Mouse (Mus musculus) G1E (cell line): ENCODE results near the gene Decr2.

Experiments
- CTCF ChIP-seq: IDR thresholded peaks from 2 replicates; pipeline ENCODE4 v1.5.1; 2012; ENCODE audit warnings: low read depth, low read length, inconsistent platforms, mixed read lengths
- GATA1 ChIP-seq: IDR thresholded peaks from 2 replicates; pipeline ENCODE4 v1.6.1; 2012; ENCODE audit warnings: borderline replicate concordance, low read length, inconsistent platforms, mixed read lengths
- GATA2 ChIP-seq: IDR thresholded peaks from 2 replicates; pipeline ENCODE4 v1.6.1; 2012; ENCODE audit warnings: low read depth, low read length, inconsistent platforms, borderline replicate concordance
- POLR2AphosphoS5 ChIP-seq: IDR thresholded peaks from 2 replicates; pipeline ENCODE4 v1.6.1; 2012; ENCODE audit warnings: low read depth, low read length, inconsistent platforms; ENCODE audit not compliant: insufficient replicate concordance
- TAL1 ChIP-seq: conservative IDR thresholded peaks from 2 replicates; pipeline ENCODE4 v1.6.1; 2012; ENCODE audit warnings: low read depth, low read length, inconsistent platforms, mixed read lengths

DNA sequence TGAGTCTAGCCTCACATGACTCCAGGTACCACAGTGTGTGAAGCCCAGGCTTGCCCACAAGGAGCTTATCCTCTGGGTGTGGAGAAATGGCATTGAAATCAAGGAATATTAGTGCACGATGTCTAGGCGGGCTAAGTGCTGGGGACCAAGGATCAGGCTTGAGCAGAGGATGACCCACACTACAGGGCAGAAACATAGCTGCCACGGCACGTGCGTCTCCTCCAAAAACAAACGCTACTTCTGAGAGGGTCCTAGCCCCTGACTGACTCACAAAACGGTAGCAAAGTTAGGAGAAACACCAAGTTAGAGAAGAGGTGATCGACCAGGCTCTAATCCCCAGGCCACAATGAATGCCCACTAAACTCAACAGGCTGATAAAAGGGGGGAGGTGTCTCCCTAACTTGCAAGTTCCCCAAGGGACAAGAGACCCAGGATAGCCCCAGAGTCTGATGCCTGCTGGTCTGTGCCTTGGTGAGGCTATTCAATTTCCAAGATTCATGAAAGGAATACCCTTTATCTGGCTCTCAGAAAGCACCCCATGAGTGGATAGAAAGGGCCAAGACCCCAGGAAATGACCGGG is 4.5 kb upstream of the Decr2 start:
- no peak for TF ChIP-seq CTCF
- no peak for TF ChIP-seq GATA1
- no peak for TF ChIP-seq POLR2AphosphoS5
- TF ChIP-seq GATA2, result no peak
- no peak for TF ChIP-seq TAL1
